Mouse (Mus musculus) NIH3T3 (cell line): Measurements from ENCODE around the gene Csgalnact2.

ENCODE experiments used
- DNase-seq: peaks from one replicate; pipeline ENCODE4 v3.0.0-alpha.2; 2012; ENCODE audit warnings: low read depth

The Csgalnact2 gene

DNA sequence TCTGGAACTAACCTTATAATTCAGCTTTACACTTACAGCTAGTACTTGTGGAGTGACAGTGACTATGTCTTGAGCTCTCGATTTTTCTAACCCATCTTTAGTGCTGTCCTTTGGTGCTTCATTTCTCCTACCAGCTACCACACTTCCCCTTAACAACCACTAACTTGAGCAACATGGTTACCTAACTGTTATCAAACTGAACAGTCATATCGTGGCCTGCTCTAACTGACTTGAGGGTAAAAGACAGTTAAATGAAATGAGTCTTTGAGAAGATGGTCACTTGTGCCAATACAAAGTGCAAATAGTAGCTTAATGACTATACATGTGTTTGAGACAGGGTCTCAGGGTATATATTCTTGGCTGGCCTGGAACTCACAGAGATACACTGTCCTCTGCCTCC lies 1.8 kb downstream of the Csgalnact2 start:
- DNase-seq: no peak

DNA sequence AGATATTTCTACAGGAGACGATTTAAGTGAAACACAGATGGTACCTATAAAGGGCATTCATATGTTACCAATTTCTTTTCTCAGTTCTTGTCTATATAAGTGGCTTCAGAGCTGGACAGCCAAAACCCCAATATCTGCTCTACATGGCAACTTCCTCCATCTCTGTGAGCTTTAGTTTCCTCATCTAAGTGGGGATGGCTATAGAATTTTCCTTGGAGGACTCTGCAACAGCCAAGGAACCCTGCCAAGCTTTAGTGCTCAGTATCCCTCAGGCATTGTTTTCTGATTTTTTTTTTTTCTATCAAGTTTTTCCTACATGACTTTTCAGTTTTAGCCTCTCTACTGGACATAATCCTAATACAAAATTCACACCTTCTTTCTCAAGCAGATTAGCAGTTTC lies 4.5 kb downstream of the Csgalnact2 start:
- no peak for DNase-seq

DNA sequence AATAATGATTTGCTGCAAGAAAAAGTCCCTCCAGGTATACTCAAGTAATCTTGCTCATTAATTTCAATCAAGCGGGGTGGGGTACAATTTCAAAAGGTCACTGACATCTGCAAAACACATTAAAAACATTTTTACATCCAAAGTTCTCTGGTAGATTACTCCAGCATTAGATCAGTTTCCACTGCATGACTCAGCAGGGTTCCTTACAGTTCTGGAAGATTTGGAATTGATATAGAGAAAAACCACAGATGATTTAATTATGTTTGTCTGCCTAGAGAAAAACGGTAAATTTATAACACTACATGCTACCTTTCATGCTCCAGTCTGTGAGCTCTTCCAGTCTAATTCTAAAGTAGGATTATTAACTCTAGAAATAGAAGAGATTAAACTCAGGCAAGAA lies 8.9 kb downstream of the Csgalnact2 start:
- DNase-seq: peak; percentile 54

DNA sequence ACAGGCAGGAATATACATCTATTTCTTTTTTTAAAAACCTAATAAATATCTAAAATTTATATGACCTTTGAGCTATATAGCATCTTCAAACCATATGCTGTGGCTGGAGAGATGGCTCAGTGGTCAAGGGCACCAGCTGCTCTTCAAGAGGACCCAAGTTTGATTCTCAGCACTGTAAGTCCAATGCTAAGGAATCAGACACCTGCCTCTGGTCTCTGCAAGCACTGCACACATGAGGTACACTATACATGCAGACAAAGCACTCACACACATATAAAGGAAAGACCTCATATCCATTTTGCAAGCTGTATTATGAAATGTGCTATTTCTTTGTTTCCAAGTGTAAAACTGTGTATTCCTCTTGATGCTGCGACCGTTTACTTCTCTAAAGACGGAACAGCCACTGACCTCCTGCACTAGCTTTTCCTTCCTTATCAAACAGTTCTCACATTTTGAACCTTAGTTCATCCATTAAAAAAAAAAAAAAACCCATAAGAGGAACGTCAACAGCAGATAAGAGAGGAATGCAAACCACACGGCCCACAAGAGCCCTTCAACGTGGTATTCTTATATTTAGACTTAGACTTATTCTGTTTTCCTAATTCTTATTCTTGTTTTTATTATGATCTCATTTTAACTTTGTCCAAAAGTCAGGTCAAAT lies 11.0 kb downstream of the Csgalnact2 start:
- no peak for DNase-seq

DNA sequence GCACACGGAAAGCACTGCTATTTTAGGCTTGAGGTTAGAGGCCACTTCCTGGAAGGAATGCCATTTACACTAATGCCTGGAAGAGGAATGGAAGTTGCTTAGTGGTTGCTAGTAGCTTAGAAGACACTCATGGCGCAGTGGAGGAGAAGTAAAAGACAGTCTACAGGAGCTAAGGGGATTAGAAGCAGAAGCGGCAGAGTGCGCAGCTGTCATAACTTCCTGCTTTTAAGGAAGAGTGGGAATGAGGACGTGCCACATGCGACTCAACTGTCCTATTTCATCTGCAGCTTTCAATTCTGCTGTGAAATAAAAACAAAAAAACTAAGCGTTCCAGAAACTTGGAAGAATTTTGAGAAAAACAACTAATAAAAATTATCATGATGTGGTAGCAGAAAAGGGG lies 11.7 kb downstream of the Csgalnact2 start:
- DNase-seq: no peak

DNA sequence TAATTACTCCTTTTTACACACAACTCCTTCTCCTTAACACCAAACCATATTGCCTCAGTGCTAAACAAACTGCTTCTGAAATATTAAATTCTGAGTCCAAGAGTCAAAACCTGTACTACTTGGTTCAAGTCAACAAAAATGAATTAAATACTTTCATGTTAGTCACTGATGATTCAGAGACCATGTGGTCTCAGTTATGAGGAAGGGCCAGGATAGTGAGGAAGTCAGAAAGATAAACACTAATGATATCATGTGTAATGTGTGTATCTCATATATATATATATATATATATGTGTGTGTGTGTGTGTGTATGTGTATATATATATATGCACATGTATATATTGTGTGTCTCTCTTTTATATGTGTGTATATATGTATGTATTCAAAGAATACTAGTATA lies 12.4 kb downstream of the Csgalnact2 start:
- peak; percentile 70 for DNase-seq

DNA sequence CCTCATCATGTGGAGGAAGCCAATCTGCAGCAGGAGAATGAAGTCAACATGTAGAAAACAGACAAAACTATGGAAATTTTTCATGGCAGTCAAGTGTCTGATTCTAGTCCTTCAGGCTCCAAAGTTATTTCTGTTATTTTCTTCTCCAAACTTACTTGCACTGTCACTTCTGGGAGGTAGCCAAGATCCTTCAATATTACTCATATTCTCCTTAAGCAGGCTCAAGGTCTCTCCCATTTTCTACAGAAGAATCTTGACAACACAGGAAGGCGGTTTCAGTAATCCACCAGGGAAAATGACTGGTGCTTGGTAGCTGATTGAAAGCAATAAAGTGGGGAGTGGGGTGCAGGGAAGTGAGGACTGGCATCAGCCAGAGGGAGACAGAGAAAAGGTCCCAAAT lies 16.2 kb downstream of the Csgalnact2 start:
- DNase-seq: peak; percentile 87

DNA sequence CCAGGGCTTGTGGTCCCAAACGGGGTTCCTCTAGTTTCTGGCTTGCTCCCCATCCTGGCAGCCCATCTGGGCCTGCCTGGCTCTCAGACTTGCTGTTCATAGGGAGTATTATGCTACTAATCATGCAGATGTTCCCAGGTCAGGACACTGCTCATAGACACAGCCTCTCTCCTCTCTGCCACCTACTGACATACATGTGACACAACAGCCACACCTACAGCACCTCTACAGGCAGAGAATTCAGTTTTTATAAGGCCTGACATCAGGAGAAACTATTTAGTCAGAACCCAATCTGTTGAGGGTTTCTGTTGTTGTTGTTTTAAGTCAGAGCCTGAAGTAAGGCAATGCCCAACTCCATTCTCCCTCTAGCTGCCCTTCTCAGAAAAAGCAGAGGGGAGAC lies 27.1 kb downstream of the Csgalnact2 start:
- DNase-seq: no peak

DNA sequence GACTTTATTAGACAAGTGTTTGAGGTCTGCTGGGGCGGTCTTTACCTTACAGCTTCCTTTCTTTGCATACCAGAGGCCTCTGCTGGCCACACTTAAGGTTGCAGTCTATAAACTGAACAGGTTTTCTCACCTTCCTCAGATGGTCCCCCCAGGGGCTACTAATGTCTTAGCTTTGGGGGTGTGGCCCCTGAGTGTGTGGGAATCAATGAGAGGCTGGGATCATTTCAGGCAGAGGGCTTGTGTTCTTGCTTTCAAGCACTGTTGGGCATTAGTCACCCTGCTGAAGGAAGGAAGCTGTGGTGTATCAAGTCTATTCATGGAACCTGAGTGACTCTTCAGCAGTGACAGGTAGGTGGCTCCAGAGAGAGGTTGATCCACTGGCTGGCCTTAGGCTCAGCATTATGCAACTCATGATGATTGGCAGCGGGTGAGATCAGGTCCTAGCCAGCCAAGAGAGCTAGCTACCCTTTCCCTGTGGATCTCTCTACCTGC lies 39.6 kb downstream of the Csgalnact2 start:
- peak; percentile 48 for DNase-seq

DNA sequence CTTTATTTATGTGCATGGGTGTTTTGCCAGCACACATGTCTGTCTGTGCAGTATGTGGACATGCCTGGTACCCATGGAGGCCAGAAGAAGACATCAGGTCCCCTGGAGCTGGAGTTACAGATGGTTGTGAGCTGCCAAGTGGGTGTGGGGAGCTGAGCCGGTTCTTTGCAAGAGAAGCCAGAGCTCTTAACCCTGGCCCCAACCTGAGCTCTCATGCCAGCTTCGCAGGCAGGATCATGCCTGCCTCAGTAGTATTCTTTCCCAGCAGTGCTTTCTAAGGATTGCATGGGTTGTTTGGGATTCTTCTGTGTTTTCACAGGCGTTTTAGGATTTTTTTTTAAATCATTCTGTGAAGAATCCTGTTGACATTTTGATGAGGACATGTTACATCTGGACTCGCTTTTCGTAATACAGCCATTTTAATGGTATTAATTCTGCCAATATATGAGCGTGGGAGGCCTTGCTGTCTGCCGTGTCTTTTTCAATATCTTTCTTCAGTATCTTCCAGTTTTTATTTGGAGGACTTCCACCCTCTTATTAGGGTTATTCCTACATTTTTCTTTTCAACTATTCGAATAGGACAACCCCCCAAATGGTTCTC lies 41.1 kb downstream of the Csgalnact2 start:
- no peak for DNase-seq

DNA sequence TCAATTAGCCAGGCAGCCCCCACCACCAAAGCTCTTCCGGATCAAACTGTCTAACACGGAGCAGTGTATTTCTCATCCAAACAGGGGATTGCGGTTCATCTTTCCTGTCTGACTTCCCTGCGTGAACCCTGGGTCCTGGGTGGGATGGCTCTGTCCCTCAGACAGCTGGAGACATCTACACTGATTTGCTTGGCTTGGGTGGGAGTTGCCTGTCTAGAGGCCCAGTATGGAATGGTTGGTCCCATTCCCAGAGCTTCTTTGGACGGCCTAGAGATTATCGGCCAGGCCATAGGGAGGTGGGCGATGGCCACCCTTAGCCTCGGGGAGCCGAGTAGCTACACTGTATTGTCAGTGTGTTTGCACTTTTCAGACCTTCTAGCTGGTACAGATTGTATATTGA lies 48.1 kb downstream of the Csgalnact2 start:
- no peak for DNase-seq

DNA sequence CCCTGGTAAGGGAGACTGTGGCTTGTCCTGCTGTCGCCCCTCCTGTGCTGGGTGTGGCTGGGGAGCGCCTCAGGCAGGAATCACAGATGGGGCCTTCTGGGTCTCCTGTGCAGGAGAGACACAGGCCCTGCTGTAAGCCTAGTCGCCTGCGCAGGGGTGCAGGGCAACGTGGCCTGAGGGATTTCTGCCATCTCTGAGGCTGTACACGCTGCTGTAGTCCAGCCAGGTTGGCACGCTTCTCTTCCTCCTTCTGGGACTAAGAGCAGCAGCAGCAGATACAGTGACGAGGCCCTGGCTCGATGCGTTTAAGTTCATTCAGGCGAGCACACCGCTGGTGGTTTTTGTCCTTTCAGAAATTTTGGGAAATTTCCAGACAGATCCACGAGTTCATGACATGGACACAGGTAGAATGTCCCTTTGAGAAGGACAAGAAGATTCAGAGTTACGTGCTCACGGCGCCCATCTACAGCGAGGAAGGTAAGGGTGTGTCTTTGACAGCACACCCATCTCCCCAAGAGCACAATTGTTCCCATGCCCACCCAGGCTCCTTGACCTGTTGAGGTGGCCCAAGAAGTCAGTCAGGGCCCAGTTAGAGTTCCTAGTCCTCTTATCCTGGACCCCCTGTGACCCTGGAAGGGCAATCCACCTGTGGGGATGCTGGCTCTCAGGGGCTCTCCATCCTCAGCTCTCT lies 50.0 kb downstream of the Csgalnact2 start:
- no peak for DNase-seq

DNA sequence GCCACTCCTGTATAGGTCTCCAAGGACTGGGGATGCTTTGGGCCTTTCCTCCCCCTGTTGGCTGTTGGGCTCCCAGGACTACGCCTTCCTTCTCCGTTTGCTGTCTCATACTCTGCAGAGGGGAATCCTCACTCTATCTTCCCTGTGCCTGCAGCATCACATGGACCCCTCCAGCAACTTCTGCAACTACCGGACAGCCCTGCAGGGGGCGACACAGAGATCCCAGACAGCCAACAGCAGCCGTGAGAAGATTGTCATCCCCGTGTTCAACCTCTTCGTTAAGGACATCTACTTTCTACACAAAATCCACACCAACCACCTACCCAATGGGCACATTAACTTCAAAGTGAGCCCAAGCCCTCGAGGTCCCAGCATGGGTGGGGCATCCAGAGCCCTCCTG lies 51.0 kb downstream of the Csgalnact2 start:
- no peak for DNase-seq

DNA sequence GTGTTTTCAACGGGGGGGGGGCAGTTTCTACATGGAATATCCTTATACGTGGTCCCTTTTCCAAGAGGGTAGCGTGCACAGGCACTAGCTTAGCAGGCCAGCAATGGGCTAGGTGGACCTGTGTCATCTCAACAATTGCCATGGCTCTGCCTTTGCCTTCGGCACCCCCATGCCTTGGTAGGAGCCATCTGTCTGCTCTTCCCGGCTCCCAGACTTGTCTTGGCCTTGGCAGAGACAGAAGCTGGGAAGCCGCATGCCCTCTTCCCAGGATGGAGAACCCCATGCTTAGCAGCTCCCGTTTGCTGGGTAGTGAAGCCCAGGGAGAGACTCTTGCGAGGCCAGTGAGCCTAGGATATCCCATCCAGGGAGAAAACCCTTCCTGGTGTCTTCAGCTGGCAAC lies 54.3 kb downstream of the Csgalnact2 start:
- DNase-seq: no peak

DNA sequence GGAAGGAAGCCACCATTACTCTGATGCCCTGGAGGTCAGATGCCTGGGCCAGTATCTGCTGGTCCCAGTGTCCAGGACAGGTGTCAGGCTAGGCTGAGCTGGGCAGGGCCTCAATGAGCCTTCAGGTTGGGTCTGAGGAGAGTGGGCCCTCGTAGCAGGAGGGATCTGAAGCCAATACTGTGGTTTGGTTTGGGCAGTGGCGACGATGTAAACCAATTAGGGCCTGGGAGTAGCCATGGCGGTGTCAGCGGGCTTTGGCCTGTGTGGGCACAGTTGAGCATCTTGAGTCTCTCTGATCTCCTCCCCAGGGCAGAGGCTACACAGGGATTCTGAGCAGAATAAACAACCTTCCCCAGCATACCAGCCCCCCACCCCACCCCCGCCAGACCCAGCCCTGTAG lies 55.3 kb downstream of the Csgalnact2 start:
- DNase-seq: no peak

DNA sequence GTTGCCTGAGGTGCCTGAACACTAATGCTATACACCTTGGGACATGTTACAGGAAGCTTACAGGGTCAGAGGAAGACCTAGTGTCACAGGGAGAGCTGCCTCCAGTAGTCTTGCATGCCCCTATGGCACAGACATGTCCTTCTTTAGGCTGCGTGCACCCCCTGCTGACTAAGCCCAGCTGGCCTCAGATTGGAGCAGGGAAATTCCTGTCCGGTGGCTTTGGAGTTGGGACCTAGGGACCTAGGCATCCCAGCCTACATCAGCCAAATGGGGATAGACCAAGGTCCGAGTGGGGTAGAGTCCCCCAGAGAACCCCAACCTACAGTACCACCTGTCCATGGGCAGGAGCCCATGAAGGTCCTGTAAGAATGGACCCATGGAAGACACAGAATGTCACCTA lies 56.6 kb downstream of the Csgalnact2 start:
- DNase-seq: no peak

DNA sequence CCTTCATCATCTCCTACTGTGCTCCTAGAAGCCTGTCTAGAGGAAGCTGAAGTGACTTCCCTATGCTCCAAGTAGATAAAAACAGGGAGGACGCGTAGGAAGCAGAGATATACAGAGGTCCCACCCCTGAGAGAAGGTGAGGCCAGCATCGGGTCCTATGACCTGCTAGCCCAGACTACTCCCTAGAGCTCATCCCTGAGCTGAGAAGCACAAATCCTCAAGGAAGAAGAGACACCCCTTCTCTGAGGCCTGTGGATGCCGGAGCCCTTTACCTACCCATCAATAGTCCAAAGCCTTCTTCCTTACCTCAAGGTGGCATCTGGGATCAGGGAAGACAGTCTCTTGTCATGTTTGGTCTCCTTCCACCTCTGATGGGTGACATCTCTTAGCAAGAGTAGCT lies 58.2 kb downstream of the Csgalnact2 start:
- DNase-seq: no peak

DNA sequence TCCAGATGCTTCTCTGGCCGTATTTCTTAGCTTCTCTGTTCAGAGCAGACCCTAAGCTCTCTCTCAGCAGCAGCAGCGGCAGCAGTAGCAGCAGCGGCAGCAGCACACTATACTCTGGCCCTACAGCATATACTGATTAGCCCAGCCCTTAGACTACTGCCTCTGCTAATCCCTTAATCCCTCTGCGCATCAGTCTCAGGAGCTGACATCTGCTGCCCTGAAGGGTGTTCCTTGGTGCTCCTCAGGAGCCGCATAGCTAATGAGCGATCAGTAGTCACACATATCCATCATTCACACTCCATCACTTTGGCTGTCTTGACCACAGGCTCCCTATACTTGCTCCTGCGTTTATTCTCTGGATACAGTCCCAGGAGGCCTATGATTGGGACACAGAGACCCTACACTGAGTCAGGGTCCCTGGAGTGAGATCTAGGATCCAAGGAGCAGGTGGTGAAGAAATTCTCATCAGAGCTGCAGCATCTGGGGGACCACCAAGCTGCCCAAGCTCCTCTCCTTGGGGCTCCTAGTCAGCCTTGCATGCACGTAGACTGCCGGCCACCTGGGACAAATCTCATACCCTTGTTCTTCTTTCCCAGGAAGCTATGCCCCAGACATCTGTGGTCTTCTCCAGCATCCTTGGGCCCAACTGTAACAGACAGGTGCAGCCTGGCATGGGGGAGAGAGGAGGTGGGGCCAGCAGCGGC lies 59.0 kb downstream of the Csgalnact2 start:
- DNase-seq: no peak

DNA sequence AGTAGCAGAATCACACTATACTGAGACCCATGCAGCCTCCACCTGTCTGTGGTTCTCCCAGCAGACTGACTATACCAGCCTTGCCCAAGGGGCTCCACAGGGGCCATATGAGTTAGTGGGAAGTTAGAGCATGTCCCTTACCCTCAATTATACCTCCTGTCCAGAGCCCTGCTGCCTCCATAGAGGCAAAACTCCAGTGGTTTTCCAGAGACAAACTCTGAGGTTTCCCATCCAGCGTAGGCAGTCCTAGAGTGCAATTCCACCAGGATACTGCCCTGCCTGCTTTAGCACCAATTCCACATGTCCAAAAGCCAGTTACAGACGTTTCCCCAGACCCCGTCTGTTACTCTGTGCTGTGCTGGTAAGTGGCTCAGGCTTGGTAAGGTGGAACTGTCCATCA lies 59.6 kb downstream of the Csgalnact2 start:
- DNase-seq: no peak

DNA sequence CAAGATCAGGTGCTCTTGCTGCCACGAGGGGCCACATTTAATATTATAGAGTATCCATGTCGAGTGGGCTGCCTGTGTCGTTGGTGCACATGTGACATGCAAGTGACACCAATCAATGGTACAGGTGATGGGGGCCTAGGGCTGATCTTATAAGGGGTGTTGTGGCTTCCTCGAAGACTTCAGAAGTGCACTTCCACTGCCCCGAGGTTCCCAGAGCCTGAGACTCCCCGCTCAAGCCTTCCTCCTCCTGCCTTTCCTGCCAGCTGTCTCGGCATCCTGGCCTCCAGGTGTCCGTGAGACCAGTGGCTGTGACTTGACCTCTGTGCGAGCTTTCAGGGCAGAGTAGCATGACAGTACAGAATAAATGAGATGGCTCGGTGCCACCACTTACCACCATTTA lies 60.2 kb downstream of the Csgalnact2 start:
- DNase-seq: no peak

DNA sequence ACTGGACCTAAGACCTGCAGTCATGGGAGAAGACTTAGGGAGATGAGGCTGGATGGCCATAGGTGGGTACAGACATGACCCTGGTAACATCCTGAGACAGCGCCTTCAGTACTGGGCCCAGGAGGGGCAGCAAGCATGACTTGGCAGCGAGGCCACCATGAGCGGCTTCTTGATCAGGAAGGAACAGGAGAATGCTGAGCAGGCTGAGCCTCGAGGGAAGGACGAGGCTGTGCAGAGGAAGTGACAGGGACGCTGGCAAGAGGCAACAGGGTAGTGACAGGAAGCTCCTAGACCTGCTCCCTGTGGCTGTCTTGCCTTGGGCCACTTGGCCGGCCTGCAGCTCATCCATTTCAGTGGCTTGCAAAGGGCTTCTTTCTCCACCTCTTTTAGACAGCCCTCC lies 61.5 kb downstream of the Csgalnact2 start:
- no peak for DNase-seq

DNA sequence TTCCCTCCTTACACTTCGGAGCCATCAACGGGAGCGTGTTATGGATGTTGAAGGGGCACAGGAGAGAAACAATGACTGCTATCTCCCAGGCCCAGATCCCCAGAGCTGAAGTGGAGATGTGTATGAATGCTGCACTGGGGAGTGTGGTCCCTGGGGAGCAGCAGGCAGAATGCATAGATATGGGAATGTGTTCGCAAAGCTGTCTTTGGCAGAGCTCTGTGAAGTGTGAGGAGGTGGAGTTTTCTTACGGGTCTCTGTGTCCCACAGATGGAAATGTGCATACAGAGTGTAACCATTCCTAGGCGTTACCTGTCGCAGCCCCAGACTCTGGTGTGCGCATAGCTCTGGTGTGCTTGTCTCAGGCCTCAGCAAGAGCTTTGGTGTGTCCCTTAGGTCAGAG lies 62.2 kb downstream of the Csgalnact2 start:
- no peak for DNase-seq

DNA sequence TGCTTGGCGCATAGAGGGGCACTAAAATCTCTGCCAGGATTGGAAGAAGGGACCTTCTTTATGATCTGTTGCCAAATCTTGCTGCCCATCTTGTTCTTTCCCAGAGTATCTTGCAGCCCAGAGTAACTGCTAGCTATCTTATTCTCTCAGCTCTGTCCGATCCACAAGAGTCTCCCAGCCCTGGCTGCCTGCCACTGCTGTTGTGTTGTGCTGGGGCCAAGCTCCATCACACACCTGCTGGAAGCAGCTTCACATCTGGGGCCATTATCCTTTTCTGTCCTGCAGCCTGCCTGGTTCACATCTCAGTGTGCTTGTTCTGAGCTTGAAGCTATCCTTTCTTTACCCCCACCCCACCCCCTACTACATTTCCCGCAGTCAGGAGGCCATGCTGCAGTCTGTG lies 62.7 kb downstream of the Csgalnact2 start:
- no peak for DNase-seq
